Comparison of ENCODE assay signal across 10 mouse cellular contexts in genomic region chr9:9673277-9674049, GRCm38 (mm10).
DNase-seq lines count a peak whose midpoint lies in the region; ATAC-seq and TF ChIP-seq lines count a peak whose summit lies in the region.
"Had no signal": no experiment of that assay in that cellular context is flagged by ENCODE, and none has a peak within 500 bp of the region (broad histone marks: within the 10 kb centered on the region; RNA-seq: fewer than 3 reads in every experiment).

No protein-coding gene starts in this region.

- no peaks in the 10 kb centered on the region for H3K27me3 ChIP-seq in forebrain, embryonic 11.5 days (ENCODE audit: control insufficient read depth, insufficient read depth, low read length)
- peaks cover 6% of the 10 kb centered on the region; the same call in 1 of the 2 replicates for H3K27me3 ChIP-seq in forebrain, embryonic 10.5 days (ENCODE audit: poor library complexity, severe bottlenecking)
- no peaks in the 10 kb centered on the region for H3K27me3 ChIP-seq in forebrain, embryonic 14.5 days (replicated peaks; ENCODE audit: control insufficient read depth, insufficient read depth, low read length)
- H3K27me3 ChIP-seq in hindbrain, embryonic 14.5 days (ENCODE audit: control insufficient read depth, insufficient read depth, low read length) = no peaks in the 10 kb centered on the region

- no peaks in the 10 kb centered on the region for H3K9me3 ChIP-seq in forebrain, embryonic 11.5 days (ENCODE audit: control insufficient read depth, low read length)
- no peaks in the 10 kb centered on the region for H3K9me3 ChIP-seq in forebrain, embryonic 10.5 days
- H3K9me3 ChIP-seq in ES-E14 (ENCODE audit: control insufficient read depth, insufficient read depth, low read depth, low read length) = no peaks in the 10 kb centered on the region
- no peaks in the 10 kb centered on the region for H3K9me3 ChIP-seq in forebrain, embryonic 14.5 days (replicated peaks; ENCODE audit: control insufficient read depth, low read length)
- no peaks in the 10 kb centered on the region for H3K9me3 ChIP-seq in hindbrain, embryonic 14.5 days (ENCODE audit: control insufficient read depth, low read length)

- no peak overlapping the region for H3K27ac ChIP-seq in forebrain, embryonic 11.5 days (ENCODE audit: low read depth, low read length)
- H3K27ac ChIP-seq in forebrain, embryonic 10.5 days = no peak overlapping the region
- H3K27ac ChIP-seq in ES-E14 (ENCODE audit: insufficient read depth, low read depth, low read length, poor library complexity, severe bottlenecking) = no peak overlapping the region
- H3K27ac ChIP-seq in forebrain, embryonic 14.5 days (ENCODE audit: low read depth, low read length) = no peak overlapping the region
- H3K27ac ChIP-seq in hindbrain, embryonic 14.5 days = no peak overlapping the region
- H3K27ac ChIP-seq: gastrocnemius, adult 2 months had no signal

- no peak for DNase-seq in forebrain, embryonic 11.5 days (ENCODE audit: low spot score)
- no peak for DNase-seq in forebrain, embryonic 10.5 days (ENCODE audit: extremely low spot score, low spot score)
- peak; percentile 16 for DNase-seq in ES-E14 (ENCODE audit: low read depth, low spot score)
- peak; percentile 64 for DNase-seq in forebrain, embryonic 14.5 days (ENCODE audit: low spot score)
- peak; percentile 50 for DNase-seq in hindbrain, embryonic 14.5 days (ENCODE audit: low spot score)
- DNase-seq in thymus, postnatal 10 days (ENCODE audit: low spot score in 2 of 2) = no peak
- no peak for DNase-seq in spleen, postnatal 36 days (ENCODE audit: low spot score in 2 of 2)
- DNase-seq: gastrocnemius, adult 2 months; layer of hippocampus, adult 9-11 months had no signal

- H3K4me3 ChIP-seq in forebrain, embryonic 11.5 days (ENCODE audit: low read depth, low read length) = no peak overlapping the region
- H3K4me3 ChIP-seq in forebrain, embryonic 10.5 days = no peak overlapping the region
- H3K4me3 ChIP-seq in ES-E14 (ENCODE audit: insufficient read depth in 1 of 2, low read depth in 1 of 2, low read length in 2 of 2, poor library complexity in 1 of 2, severe bottlenecking in 1 of 2) = no peak overlapping the region
- H3K4me3 ChIP-seq in forebrain, embryonic 14.5 days (ENCODE audit: low read depth, low read length) = no peak overlapping the region
- no peak overlapping the region for H3K4me3 ChIP-seq in hindbrain, embryonic 14.5 days (replicated peaks; ENCODE audit: low read length)
- H3K4me3 ChIP-seq: gastrocnemius, adult 2 months had no signal

- H3K9ac ChIP-seq in forebrain, embryonic 11.5 days (ENCODE audit: low read length) = no peak overlapping the region
- no peak overlapping the region for H3K9ac ChIP-seq in ES-E14 (ENCODE audit: insufficient read depth, low read depth, low read length, poor library complexity, severe bottlenecking)
- no peak overlapping the region for H3K9ac ChIP-seq in forebrain, embryonic 14.5 days (ENCODE audit: low read length)
- no peak overlapping the region for H3K9ac ChIP-seq in hindbrain, embryonic 14.5 days

- H3K36me3 ChIP-seq in forebrain, embryonic 11.5 days (ENCODE audit: control insufficient read depth, insufficient read depth, low read length) = no peaks in the 10 kb centered on the region
- H3K36me3 ChIP-seq in forebrain, embryonic 10.5 days (replicated peaks) = no peaks in the 10 kb centered on the region
- H3K36me3 ChIP-seq in ES-E14 (ENCODE audit: control insufficient read depth, insufficient read depth, low read length, poor library complexity, severe bottlenecking) = no peaks in the 10 kb centered on the region
- H3K36me3 ChIP-seq in forebrain, embryonic 14.5 days (ENCODE audit: control insufficient read depth, insufficient read depth, low read length) = no peaks in the 10 kb centered on the region
- H3K36me3 ChIP-seq in hindbrain, embryonic 14.5 days (replicated peaks; ENCODE audit: control insufficient read depth, insufficient read depth) = no peaks in the 10 kb centered on the region

- peak; percentile 52 for ATAC-seq in forebrain, embryonic 11.5 days (replicated peaks; ENCODE audit: low FRiP score)
- ATAC-seq in forebrain, embryonic 14.5 days = peak; percentile 85
- ATAC-seq in hindbrain, embryonic 14.5 days (ENCODE audit: low FRiP score) = peak; percentile 79; the same call in 1 of the 2 replicates
- no peak for ATAC-seq in CD4-positive, CD25-positive, alpha-beta regulatory T cell, adult 4 months

- in situ Hi-C loops in ES-E14 (cut with MboI; ENCODE audit: low sequenced_read_pairs in 2 of 2, unreplicated experiment in 2 of 2) = no loop called here

- no peaks in the 10 kb centered on the region; the same call in 1 of the 2 replicates for H3K4me1 ChIP-seq in forebrain, embryonic 11.5 days (replicated peaks; ENCODE audit: control insufficient read depth, insufficient read depth, low read length)
- H3K4me1 ChIP-seq in forebrain, embryonic 10.5 days = peaks cover 20% of the 10 kb centered on the region
- H3K4me1 ChIP-seq in ES-E14 (ENCODE audit: control insufficient read depth in 2 of 2, insufficient read depth in 2 of 2, low read length in 2 of 2, poor library complexity in 1 of 2) = 0 out of 4 replicates have a peak, but pooled peaks cover 0 to 2% of the 10 kb centered on the region in 2 experiments
- H3K4me1 ChIP-seq in forebrain, embryonic 14.5 days (ENCODE audit: control insufficient read depth, insufficient read depth, low read length) = no peaks in the 10 kb centered on the region
- H3K4me1 ChIP-seq in hindbrain, embryonic 14.5 days (replicated peaks; ENCODE audit: control insufficient read depth, insufficient read depth, low read length) = 0 out of 2 replicates have a peak, but pooled peaks cover 4% of the 10 kb centered on the region

- WGBS in forebrain, embryonic 11.5 days = 12% methylated on average over 13 of the region's 13 CpGs
- 15% methylated on average over 13 of the region's 13 CpGs for WGBS in forebrain, embryonic 10.5 days
- 6% methylated on average over 13 of the region's 13 CpGs for WGBS in forebrain, embryonic 14.5 days
- 8% methylated on average over 13 of the region's 13 CpGs for WGBS in hindbrain, embryonic 14.5 days

- no peak overlapping the region for H3K4me2 ChIP-seq in forebrain, embryonic 11.5 days (ENCODE audit: low read depth, low read length, severe bottlenecking)
- H3K4me2 ChIP-seq in forebrain, embryonic 14.5 days (ENCODE audit: low read length) = no peak overlapping the region
- H3K4me2 ChIP-seq in hindbrain, embryonic 14.5 days (replicated peaks) = no peak overlapping the region

TF ChIP-seq in ES-E14, 5 proteins besides CTCF, POLR2A, EP300 and RAD21:
- no peak for TF ChIP-seq MAFK (IDR thresholded peaks at IDR 0.05; ENCODE audit: insufficient read depth, low read depth, low read length)
- TF ChIP-seq ZNF384 (IDR thresholded peaks at IDR 0.05; ENCODE audit: low read depth, low read length) = no peak
- TF ChIP-seq HCFC1 (IDR thresholded peaks at IDR 0.05; ENCODE audit: borderline replicate concordance, insufficient read depth, low read length) = no peak
- TF ChIP-seq CHD2 (IDR thresholded peaks at IDR 0.05; ENCODE audit: low read depth, low read length) = no peak
- TF ChIP-seq ZC3H11A (IDR thresholded peaks at IDR 0.05; ENCODE audit: borderline replicate concordance, low read depth, low read length) = no peak
TF ChIP-seq in ES-E14: peak in this region for 0.

Comparison
In these comparisons a context has a peak if more than half of its experiments do, and no peak if none do; other contexts are left out.
1. DNase-seq: peak in ES-E14 (single experiment), forebrain, embryonic 14.5 days (single experiment) and hindbrain, embryonic 14.5 days (single experiment); none in forebrain, embryonic 11.5 days (single experiment), forebrain, embryonic 10.5 days (single experiment), thymus, postnatal 10 days (0 of 2) and spleen, postnatal 36 days (0 of 2).